Mouse (Mus musculus): ENCODE measurements around the gene Gm20388. TPM values are rescaled to one million over a fixed set of nuclear protein-coding genes. Genes with fewer than 3 reads are reported as not detected.

Gene Gm20388
- polyA plus RNA-seq, 1 experiment from 2014 or later, result 7.4 TPM

GRCm38 (mm10) chr8:120517666-120518410 lies 607.2 kb downstream of the Gm20388 start:
- peaks cover 67% of the 10 kb centered on the region for H3K4me1 ChIP-seq (ENCODE audit: control insufficient read depth, insufficient read depth, low read length)

GRCm38 (mm10) chr8:120518736-120519534 lies 608.3 kb downstream of the Gm20388 start:
- H3K27ac ChIP-seq (ENCODE audit: low read length), result no peak overlapping the region
- H3K36me3 ChIP-seq (ENCODE audit: control insufficient read depth, insufficient read depth, low read length), result no peaks in the 10 kb centered on the region
- WGBS, result 77% methylated on average over 14 of the region's 14 CpGs
- no peaks in the 10 kb centered on the region for H3K27me3 ChIP-seq (ENCODE audit: control insufficient read depth, insufficient read depth, low read length)
- peak; percentile 18; the same call in 1 of the 2 replicates for ATAC-seq (ENCODE audit: insufficient read depth, low FRiP score)
- no peaks in the 10 kb centered on the region for H3K9me3 ChIP-seq (replicated peaks; ENCODE audit: control insufficient read depth, low read length)
- H3K4me2 ChIP-seq (ENCODE audit: low read depth, low read length), result no peak overlapping the region
- no peak overlapping the region for H3K9ac ChIP-seq (ENCODE audit: low read length)
- H3K4me3 ChIP-seq (replicated peaks; ENCODE audit: low read length), result no peak overlapping the region
- peaks cover 62% of the 10 kb centered on the region for H3K4me1 ChIP-seq (ENCODE audit: control insufficient read depth, insufficient read depth, low read length)

More at GRCm38 (mm10) chr8:120517666-120518410, 607.2 kb downstream of the Gm20388 start:
- H3K4me2 ChIP-seq (ENCODE audit: low read depth, low read length), result no peak overlapping the region
- H3K4me3 ChIP-seq (replicated peaks; ENCODE audit: low read length), result no peak overlapping the region
- peak overlapping the region; percentile 49; the same call in 1 of the 2 replicates for H3K27ac ChIP-seq (ENCODE audit: low read length)
- H3K27me3 ChIP-seq (ENCODE audit: control insufficient read depth, insufficient read depth, low read length), result no peaks in the 10 kb centered on the region
- H3K9ac ChIP-seq (ENCODE audit: low read length), result no peak overlapping the region
- ATAC-seq (ENCODE audit: insufficient read depth, low FRiP score), result no peak
- H3K36me3 ChIP-seq (ENCODE audit: control insufficient read depth, insufficient read depth, low read length), result no peaks in the 10 kb centered on the region
- no peaks in the 10 kb centered on the region for H3K9me3 ChIP-seq (replicated peaks; ENCODE audit: control insufficient read depth, low read length)
- 41% methylated on average over 11 of the region's 11 CpGs for WGBS

- Histone ChIP-seq H3K9ac (ENCODE audit: low read length) (peak overlapping the region; percentile 28; the same call in 1 of the 2 replicates), H3K4me1 (ENCODE audit: control insufficient read depth, insufficient read depth, low read length) (peaks cover 64% of the 10 kb centered on the region), H3K4me2 (ENCODE audit: low read depth, low read length) (no peak overlapping the region), H3K27me3 (ENCODE audit: control insufficient read depth, insufficient read depth, low read length) (no peaks in the 10 kb centered on the region), H3K27ac (ENCODE audit: low read length) (peak overlapping the region; percentile 62; the same call in 1 of the 2 replicates), H3K9me3 (replicated peaks; ENCODE audit: control insufficient read depth, low read length) (no peaks in the 10 kb centered on the region), H3K4me3 (replicated peaks; ENCODE audit: low read length) (no peak overlapping the region), H3K36me3 (ENCODE audit: control insufficient read depth, insufficient read depth, low read length) (no peaks in the 10 kb centered on the region)
- WGBS, result 64% methylated on average over 15 of the region's 15 CpGs
- ATAC-seq (ENCODE audit: insufficient read depth, low FRiP score), result no peak
These were observed 609.6 kb downstream of the Gm20388 start for GRCm38 (mm10) chr8:120520287-120520686.

- Histone ChIP-seq H3K9ac (ENCODE audit: low read length) (peak overlapping the region; percentile 28; the same call in 1 of the 2 replicates), H3K36me3 (ENCODE audit: control insufficient read depth, insufficient read depth, low read length) (no peaks in the 10 kb centered on the region), H3K4me1 (ENCODE audit: control insufficient read depth, insufficient read depth, low read length) (peaks cover 67% of the 10 kb centered on the region), H3K27ac (ENCODE audit: low read length) (peak overlapping the region; percentile 62), H3K27me3 (ENCODE audit: control insufficient read depth, insufficient read depth, low read length) (no peaks in the 10 kb centered on the region), H3K4me3 (replicated peaks; ENCODE audit: low read length) (no peak overlapping the region), H3K4me2 (ENCODE audit: low read depth, low read length) (no peak overlapping the region), H3K9me3 (replicated peaks; ENCODE audit: control insufficient read depth, low read length) (no peaks in the 10 kb centered on the region)
- peak; percentile 51; the same call in 1 of the 2 replicates for ATAC-seq (ENCODE audit: insufficient read depth, low FRiP score)
- WGBS, result 28% methylated on average over 20 of the region's 20 CpGs
These were observed 610.3 kb downstream of the Gm20388 start for GRCm38 (mm10) chr8:120520707-120521590.

- WGBS, result 71% methylated on average over 7 of the region's 7 CpGs
- no peaks in the 10 kb centered on the region for H3K9me3 ChIP-seq (replicated peaks; ENCODE audit: control insufficient read depth, low read length)
- peaks cover 68% of the 10 kb centered on the region for H3K4me1 ChIP-seq (ENCODE audit: control insufficient read depth, insufficient read depth, low read length)
- no peaks in the 10 kb centered on the region for H3K36me3 ChIP-seq (ENCODE audit: control insufficient read depth, insufficient read depth, low read length)
- ATAC-seq (ENCODE audit: insufficient read depth, low FRiP score), result no peak
- H3K4me3 ChIP-seq (replicated peaks; ENCODE audit: low read length), result no peak overlapping the region
- peak overlapping the region; percentile 62 for H3K27ac ChIP-seq (ENCODE audit: low read length)
- no peak overlapping the region for H3K4me2 ChIP-seq (ENCODE audit: low read depth, low read length)
- H3K9ac ChIP-seq (ENCODE audit: low read length), result peak overlapping the region; percentile 4; the same call in 1 of the 2 replicates
- H3K27me3 ChIP-seq (ENCODE audit: control insufficient read depth, insufficient read depth, low read length), result no peaks in the 10 kb centered on the region
These were observed 610.9 kb downstream of the Gm20388 start for GRCm38 (mm10) chr8:120521591-120521965.

- no peaks in the 10 kb centered on the region for H3K27me3 ChIP-seq (ENCODE audit: control insufficient read depth, insufficient read depth, low read length)
- H3K4me2 ChIP-seq (ENCODE audit: low read depth, low read length), result no peak overlapping the region
- no peaks in the 10 kb centered on the region for H3K36me3 ChIP-seq (ENCODE audit: control insufficient read depth, insufficient read depth, low read length)
- no peak overlapping the region for H3K27ac ChIP-seq (ENCODE audit: low read length)
- H3K4me3 ChIP-seq (replicated peaks; ENCODE audit: low read length), result no peak overlapping the region
- no peak for ATAC-seq (ENCODE audit: insufficient read depth, low FRiP score)
- H3K9me3 ChIP-seq (replicated peaks; ENCODE audit: control insufficient read depth, low read length), result no peaks in the 10 kb centered on the region
- no peak overlapping the region for H3K9ac ChIP-seq (ENCODE audit: low read length)
- peaks cover 57% of the 10 kb centered on the region for H3K4me1 ChIP-seq (ENCODE audit: control insufficient read depth, insufficient read depth, low read length)
- WGBS, result 73% methylated on average over 7 of the region's 7 CpGs
These were observed 613.0 kb downstream of the Gm20388 start for GRCm38 (mm10) chr8:120523641-120524040.

- no peaks in the 10 kb centered on the region for H3K36me3 ChIP-seq (ENCODE audit: control insufficient read depth, insufficient read depth, low read length)
- 69% methylated on average over 1 of the region's 1 CpGs for WGBS
- H3K4me1 ChIP-seq (ENCODE audit: control insufficient read depth, insufficient read depth, low read length), result peaks cover 50% of the 10 kb centered on the region
- H3K9me3 ChIP-seq (replicated peaks; ENCODE audit: control insufficient read depth, low read length), result no peaks in the 10 kb centered on the region
- H3K4me3 ChIP-seq (replicated peaks; ENCODE audit: low read length), result no peak overlapping the region
- ATAC-seq (ENCODE audit: insufficient read depth, low FRiP score), result no peak
- no peak overlapping the region for H3K27ac ChIP-seq (ENCODE audit: low read length)
- no peak overlapping the region for H3K4me2 ChIP-seq (ENCODE audit: low read depth, low read length)
- H3K27me3 ChIP-seq (ENCODE audit: control insufficient read depth, insufficient read depth, low read length), result no peaks in the 10 kb centered on the region
- no peak overlapping the region for H3K9ac ChIP-seq (ENCODE audit: low read length)
These were observed 614.5 kb downstream of the Gm20388 start for GRCm38 (mm10) chr8:120525135-120525534.

GRCm38 (mm10) chr8:120525832-120526231 lies 615.2 kb downstream of the Gm20388 start:
- H3K4me2 ChIP-seq (ENCODE audit: low read depth, low read length), result no peak overlapping the region
- 32% methylated on average over 6 of the region's 6 CpGs for WGBS
- H3K27ac ChIP-seq (ENCODE audit: low read length), result no peak overlapping the region
- no peak overlapping the region for H3K4me3 ChIP-seq (replicated peaks; ENCODE audit: low read length)
- H3K9ac ChIP-seq (ENCODE audit: low read length), result peak overlapping the region; percentile 46; the same call in 1 of the 2 replicates
- H3K36me3 ChIP-seq (ENCODE audit: control insufficient read depth, insufficient read depth, low read length), result no peaks in the 10 kb centered on the region
- peak; percentile 34; the same call in 1 of the 2 replicates for ATAC-seq (ENCODE audit: insufficient read depth, low FRiP score)
- no peaks in the 10 kb centered on the region for H3K27me3 ChIP-seq (ENCODE audit: control insufficient read depth, insufficient read depth, low read length)
- no peaks in the 10 kb centered on the region for H3K9me3 ChIP-seq (replicated peaks; ENCODE audit: control insufficient read depth, low read length)
- peaks cover 43% of the 10 kb centered on the region for H3K4me1 ChIP-seq (ENCODE audit: control insufficient read depth, insufficient read depth, low read length)
